10 mouse cellular contexts compared by ENCODE assay signal in genomic region chr8:121782493-121782892, GRCm38 (mm10). TPM values are rescaled to one million over a fixed set of nuclear protein-coding genes. Genes with fewer than 3 reads are reported as not detected.
"Had no signal": no experiment of that assay in that cellular context is flagged by ENCODE, and none has a peak within 500 bp of the region (broad histone marks: within the 10 kb centered on the region; RNA-seq: fewer than 3 reads in every experiment).

No protein-coding gene starts in this region.

- DNase-seq: kidney, postnatal 25 days; layer of hippocampus, adult 9-11 months; layer of hippocampus, postnatal 36 days; liver, embryonic 13.5 days; lung, adult 2 months; lung, postnatal 14 days; lung, postnatal 4 days; midbrain, embryonic 14.5 days; thymus, postnatal 25 days had no signal

RNA-seq across cellular contexts. Expression of gene Jph3, which starts 53.1 kb away (rescaled TPM):
- total RNA-seq: liver, adult 2 months had no signal
